Mouse (Mus musculus) bone marrow macrophage, adult 2 months (primary cell): Measurements from ENCODE around the gene Tor2a.

Source experiments
- CTCF ChIP-seq: IDR thresholded peaks from 2 replicates; pipeline ENCODE4 v1.5.1; 2012; ENCODE audit warnings: low read depth, mild to moderate bottlenecking, low read length, moderate library complexity
- POLR2A ChIP-seq: IDR thresholded peaks from 2 replicates; pipeline ENCODE4 v1.6.1; 2012; ENCODE audit warnings: mild to moderate bottlenecking, low read depth, low read length, borderline replicate concordance

GRCm38 (mm10) chr2:32711301-32712056, 45.6 kb upstream of the Tor2a start:
- TF ChIP-seq POLR2A (no peak), CTCF (no peak)
